Mouse (Mus musculus): ENCODE data around the gene Ntmt1.

Gene Ntmt1

GRCm38 (mm10) chr2:30783346-30783745, 24.3 kb upstream of the Ntmt1 start:
- DNase-seq (ENCODE audit: low read depth, low spot score), result peak; percentile 79

GRCm38 (mm10) chr2:30784078-30784994, 23.3 kb upstream of the Ntmt1 start:
- peak; percentile 77 for DNase-seq (ENCODE audit: low read depth, low spot score)

GRCm38 (mm10) chr2:30787466-30787865, 20.2 kb upstream of the Ntmt1 start:
- no peak for DNase-seq (ENCODE audit: low read depth, low spot score)

GRCm38 (mm10) chr2:30792061-30792460, 15.6 kb upstream of the Ntmt1 start:
- no peak for DNase-seq (ENCODE audit: low read depth, low spot score)

- DNase-seq (ENCODE audit: low read depth, low spot score), result peak; percentile 94
Observed at GRCm38 (mm10) chr2:30794179-30795108, 13.2 kb upstream of the Ntmt1 start.

- no peak for DNase-seq (ENCODE audit: low read depth, low spot score)
Observed at GRCm38 (mm10) chr2:30795271-30795888, 12.2 kb upstream of the Ntmt1 start.

- DNase-seq (ENCODE audit: low read depth, low spot score), result no peak
Observed at GRCm38 (mm10) chr2:30795889-30796275, 11.7 kb upstream of the Ntmt1 start.

- peak; percentile 89 for DNase-seq (ENCODE audit: low read depth, low spot score)
Observed at GRCm38 (mm10) chr2:30796382-30796781, 11.2 kb upstream of the Ntmt1 start.

GRCm38 (mm10) chr2:30799456-30799855, 8.2 kb upstream of the Ntmt1 start:
- DNase-seq (ENCODE audit: low read depth, low spot score), result no peak

GRCm38 (mm10) chr2:30800671-30801066, 7.0 kb upstream of the Ntmt1 start:
- no peak for DNase-seq (ENCODE audit: low read depth, low spot score)

GRCm38 (mm10) chr2:30801067-30801852, 6.4 kb upstream of the Ntmt1 start:
- no peak for DNase-seq (ENCODE audit: low read depth, low spot score)

GRCm38 (mm10) chr2:30803604-30804003, 4.0 kb upstream of the Ntmt1 start, which contains the start of gene 1700001O22Rik:
1700001O22Rik (minus strand) TSS chr2:30803661.
- DNase-seq (ENCODE audit: low read depth, low spot score), result no peak

GRCm38 (mm10) chr2:30805983-30806382, 1.6 kb upstream of the Ntmt1 start:
- no peak for DNase-seq (ENCODE audit: low read depth, low spot score)

GRCm38 (mm10) chr2:30807147-30807647, 429 bp upstream of the Ntmt1 start:
- DNase-seq (ENCODE audit: low read depth, low spot score), result no peak

GRCm38 (mm10) chr2:30808296-30808655, 650 bp downstream of the Ntmt1 start:
- no peak for DNase-seq (ENCODE audit: low read depth, low spot score)

GRCm38 (mm10) chr2:30809503-30809902, 1.9 kb downstream of the Ntmt1 start:
- no peak for DNase-seq (ENCODE audit: low read depth, low spot score)

- DNase-seq (ENCODE audit: low read depth, low spot score), result no peak
Observed at GRCm38 (mm10) chr2:30810573-30810972, 2.9 kb downstream of the Ntmt1 start.

GRCm38 (mm10) chr2:30816383-30816782, 8.8 kb downstream of the Ntmt1 start:
- no peak for DNase-seq (ENCODE audit: low read depth, low spot score)

- DNase-seq (ENCODE audit: low read depth, low spot score), result no peak
Observed at GRCm38 (mm10) chr2:30819873-30820272, 12.2 kb downstream of the Ntmt1 start.

GRCm38 (mm10) chr2:30821073-30821472, 13.4 kb downstream of the Ntmt1 start:
- DNase-seq (ENCODE audit: low read depth, low spot score), result no peak

GRCm38 (mm10) chr2:30822460-30822859, 14.8 kb downstream of the Ntmt1 start:
- DNase-seq (ENCODE audit: low read depth, low spot score), result no peak
